Mouse (Mus musculus) heart, adult 2 months (tissue): Measurements from ENCODE around the gene Zmym1. TPM values are rescaled to one million over a fixed set of nuclear protein-coding genes. Genes with fewer than 3 reads are reported as not detected.
A peak's percentile ranks its signal among the peaks of the same experiment; 100 is the strongest.

ENCODE experiments used
- DNase-seq, 2 experiments: peaks; one replicate each; pipeline ENCODE4 v3.0.0; 2021
- H3K27ac ChIP-seq: fragments of 200-600 bp; 2 replicates; pipeline ENCODE4 v1.8.1; 2022
- H3K27me3 ChIP-seq: fragments of 200-500 bp; 2 replicates; pipeline ENCODE4 v1.6.1; 2012; ENCODE audit warnings: mild to moderate bottlenecking, low read length, inconsistent platforms, mixed read lengths; ENCODE audit not compliant: control insufficient read depth, insufficient read depth
- H3K36me3 ChIP-seq: fragments of 200-500 bp; 2 replicates; pipeline ENCODE4 v1.6.1; 2012; ENCODE audit warnings: low read length, inconsistent platforms; ENCODE audit not compliant: control insufficient read depth, insufficient read depth
- H3K4me1 ChIP-seq: fragments of 200-500 bp; 2 replicates; pipeline ENCODE4 v1.6.1; 2011; ENCODE audit warnings: low read length; ENCODE audit not compliant: control insufficient read depth, insufficient read depth
- H3K4me3 ChIP-seq: fragments of 200-600 bp; 2 replicates; pipeline ENCODE4 v1.8.1; 2022
- H3K79me2 ChIP-seq: fragments of 200-500 bp; replicated peaks from 2 replicates; pipeline ENCODE4 v1.6.1; 2012; ENCODE audit warnings: mild to moderate bottlenecking, inconsistent platforms, low read length, moderate library complexity, mixed read lengths; ENCODE audit not compliant: control insufficient read depth, insufficient read depth
- H3K9ac ChIP-seq: fragments of 200-500 bp; 2 replicates; pipeline ENCODE4 v1.6.1; 2012; ENCODE audit warnings: low read depth, mild to moderate bottlenecking, control low read depth, inconsistent platforms, low read length, mixed read lengths
- CTCF ChIP-seq: fragments of 200-600 bp; IDR thresholded peaks from 2 replicates; pipeline ENCODE4 v1.8.1; 2022; ENCODE audit warnings: antibody characterized with exemption, mild to moderate bottlenecking, moderate library complexity
- EP300 ChIP-seq: fragments of 200-500 bp; IDR thresholded peaks from 2 replicates; pipeline ENCODE4 v1.6.1; 2011; ENCODE audit warnings: low read depth, low read length, control low read depth; ENCODE audit not compliant: insufficient read depth
- POLR2A ChIP-seq: fragments of 200-500 bp; IDR thresholded peaks from 2 replicates; pipeline ENCODE4 v1.6.1; 2011; ENCODE audit warnings: mild to moderate bottlenecking, low read depth, low read length, control low read depth; ENCODE audit not compliant: insufficient read depth
- WGBS: fragments of 180-500 bp; shearing (Covaris S2); methylation state at CpG from one replicate; pipeline ENCODE4 v1.1.7; 2018; 5-methylcytosine and 5-hydroxymethylcytosine counted together
- intact Hi-C: fragments of 180-260 bp; cut with DNase I; formaldehyde crosslinking; loops from one replicate; pipeline ENCODE4 v1.15.1; 2025
- polyA plus RNA-seq: library from polyadenylated mRNA; depleted of rRNA; stranded (reverse); fragments of >200 nt; gene quantifications from 2 replicates; pipeline ENCODE4 v1.2.3, GENCODE M21; 2012
- total RNA-seq, 2 experiments: library from RNA; stranded (reverse); gene quantifications; 2 replicates each; pipeline ENCODE4 v1.2.3; 2021

The Zmym1 gene
- total and polyA plus RNA-seq, 3 experiments = 2.4 to 5.6 (median 4.1) TPM

DNA sequence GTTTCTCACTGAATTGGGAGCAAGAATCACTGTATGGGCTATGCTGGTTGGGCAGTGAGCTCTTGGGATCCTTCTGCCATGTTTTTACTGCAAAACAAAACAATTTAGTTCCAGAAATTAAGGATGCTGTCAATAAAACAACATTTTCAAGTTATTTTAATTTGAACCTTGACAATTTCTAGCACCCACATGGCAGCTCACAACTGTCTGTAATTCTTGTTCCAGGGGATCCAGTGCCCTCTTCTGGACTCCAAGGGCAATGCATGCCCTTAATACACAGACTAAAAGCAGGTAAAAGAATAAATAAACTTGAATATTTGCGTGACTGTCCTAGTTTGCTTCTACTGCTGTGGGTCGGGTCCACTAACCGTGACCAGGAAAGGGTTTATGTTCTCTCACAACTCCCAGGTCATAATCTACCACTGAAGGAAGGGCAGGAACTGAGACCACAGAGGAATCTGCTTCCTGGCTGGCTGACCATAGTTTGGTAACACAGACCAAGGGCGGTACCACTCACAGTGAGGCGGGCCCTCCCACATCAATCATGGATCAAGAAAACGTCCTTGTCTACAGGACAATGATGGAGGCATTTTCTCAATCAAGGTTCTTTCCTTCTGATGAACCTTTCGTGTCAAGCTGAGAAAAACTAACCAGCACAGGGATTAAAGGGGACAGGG, 6.3 kb downstream of the Zmym1 start:
- H3K4me3 ChIP-seq = no peak overlapping the region
- H3K79me2 ChIP-seq = no peaks in the 10 kb centered on the region
- WGBS = 86% methylated on average over 7 of the region's 7 CpGs
- no peaks in the 10 kb centered on the region for H3K4me1 ChIP-seq
- DNase-seq = no peak
- no peak for TF ChIP-seq EP300
- peak; percentile 61 for TF ChIP-seq CTCF
- no peak overlapping the region for H3K9ac ChIP-seq
- intact Hi-C loops = no loop called here
- no peaks in the 10 kb centered on the region for H3K36me3 ChIP-seq
- no peak overlapping the region for H3K27ac ChIP-seq
- H3K27me3 ChIP-seq = no peaks in the 10 kb centered on the region

DNA sequence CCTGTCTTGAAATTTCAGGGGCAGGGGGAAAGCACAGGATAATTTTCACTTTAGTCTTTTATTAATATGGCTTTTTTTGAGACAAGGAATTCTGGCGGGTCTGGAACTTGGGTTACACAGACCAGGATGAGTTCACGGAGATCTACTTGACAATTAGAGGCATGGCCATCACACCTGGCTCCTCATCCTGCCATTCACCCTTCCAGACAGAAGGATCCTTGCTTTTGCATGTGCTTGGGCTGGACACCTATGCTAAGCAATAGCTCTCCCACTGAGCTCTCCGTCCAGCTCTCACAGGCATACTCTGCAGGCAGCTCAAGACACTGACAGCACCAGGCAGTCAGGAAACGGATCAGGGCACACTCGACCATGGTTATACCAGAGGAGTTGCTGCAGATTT, 7.9 kb downstream of the Zmym1 start:
- Histone ChIP-seq H3K27me3 (no peaks in the 10 kb centered on the region), H3K9ac (no peak overlapping the region), H3K27ac (no peak overlapping the region), H3K4me3 (no peak overlapping the region), H3K79me2 (no peaks in the 10 kb centered on the region), H3K4me1 (no peaks in the 10 kb centered on the region), H3K36me3 (no peaks in the 10 kb centered on the region)
- no peak for TF ChIP-seq POLR2A
- DNase-seq = no peak
- 91% methylated on average over 5 of the region's 5 CpGs for WGBS
- intact Hi-C loops = no loop called here

GRCm38 (mm10) chr4:127051121-127051520, 9.8 kb downstream of the Zmym1 start:
- H3K36me3 ChIP-seq = no peaks in the 10 kb centered on the region
- intact Hi-C loops = no loop called here

DNA sequence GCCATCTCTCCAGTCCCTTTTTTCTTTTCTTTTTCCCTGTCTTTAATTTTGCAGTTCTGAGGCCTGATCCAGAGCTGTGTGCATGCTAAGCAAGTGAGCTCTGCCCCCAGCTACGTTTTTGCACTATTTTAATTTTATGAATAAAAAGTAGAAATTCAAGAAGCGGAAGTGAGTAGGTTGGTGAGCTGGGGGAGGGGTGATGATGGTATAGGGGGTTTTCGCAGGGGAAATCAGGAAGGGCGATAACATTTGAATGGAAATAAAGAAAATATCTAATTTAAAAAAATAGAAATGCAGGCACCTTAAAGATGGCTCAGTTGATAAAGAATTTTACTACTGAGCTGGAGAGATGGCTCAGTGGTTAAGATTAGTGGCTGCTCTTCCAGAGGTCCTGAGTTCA, 17.4 kb downstream of the Zmym1 start:
- TF ChIP-seq POLR2A (no peak), EP300 (no peak), CTCF (no peak)
- no peak overlapping the region for H3K27ac ChIP-seq
- H3K4me1 ChIP-seq = no peaks in the 10 kb centered on the region
- WGBS = 82% methylated on average over 4 of the region's 4 CpGs
- H3K4me3 ChIP-seq = no peak overlapping the region
- H3K79me2 ChIP-seq = no peaks in the 10 kb centered on the region
- no peaks in the 10 kb centered on the region for H3K27me3 ChIP-seq
- DNase-seq = no peak
- no peak overlapping the region for H3K9ac ChIP-seq
- peaks cover 4% of the 10 kb centered on the region for H3K36me3 ChIP-seq
- intact Hi-C loops = no loop called here

More at GRCm38 (mm10) chr4:127051121-127051520, 9.8 kb downstream of the Zmym1 start:
- no peak overlapping the region for H3K27ac ChIP-seq
- H3K79me2 ChIP-seq = no peaks in the 10 kb centered on the region
- 87% methylated on average over 8 of the region's 8 CpGs for WGBS
- H3K4me3 ChIP-seq = no peak overlapping the region
- no peaks in the 10 kb centered on the region for H3K4me1 ChIP-seq
- TF ChIP-seq EP300 (no peak), POLR2A (no peak), CTCF (no peak)
- no peak overlapping the region for H3K9ac ChIP-seq
- no peak for DNase-seq
- H3K27me3 ChIP-seq = no peaks in the 10 kb centered on the region

DNA sequence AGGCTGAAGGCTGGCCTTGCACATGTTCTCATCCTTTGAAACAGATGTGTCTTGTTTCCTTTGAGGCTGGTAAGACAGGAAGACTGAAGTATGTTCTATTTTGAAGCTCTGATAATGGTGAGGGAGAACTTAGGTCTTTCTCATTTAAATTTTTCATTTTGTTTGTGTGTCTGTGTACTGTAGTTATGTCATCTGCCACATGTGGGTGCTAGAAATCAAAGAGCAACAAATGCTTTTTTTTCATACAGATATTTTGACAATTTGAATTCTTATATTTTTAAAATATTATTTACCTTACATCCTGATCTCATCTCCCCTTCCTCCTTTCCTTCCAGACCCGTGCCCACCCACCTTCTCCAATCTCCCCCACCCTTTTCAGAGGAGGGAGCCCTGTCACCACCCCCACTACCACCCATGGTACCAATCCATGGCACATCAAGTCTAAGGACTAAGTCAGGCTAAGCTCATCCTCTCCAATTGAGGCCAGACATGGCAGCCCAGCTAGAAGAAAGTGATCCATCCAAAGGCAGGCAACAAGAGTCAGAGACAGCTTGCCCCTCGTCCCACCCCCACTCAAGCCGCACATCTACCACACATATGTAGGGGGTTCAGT, 21.0 kb downstream of the Zmym1 start:
- TF ChIP-seq CTCF (peak; percentile 36), POLR2A (no peak), EP300 (no peak)
- Histone ChIP-seq H3K27ac (no peak overlapping the region), H3K79me2 (no peaks in the 10 kb centered on the region), H3K4me1 (no peaks in the 10 kb centered on the region), H3K4me3 (no peak overlapping the region), H3K27me3 (no peaks in the 10 kb centered on the region), H3K36me3 (peaks cover 20% of the 10 kb centered on the region), H3K9ac (no peak overlapping the region)
- WGBS = 78% methylated on average over 3 of the region's 3 CpGs
- intact Hi-C loops = no loop called here
- no peak for DNase-seq

- no peaks in the 10 kb centered on the region for H3K79me2 ChIP-seq
- peaks cover 1% of the 10 kb centered on the region for H3K4me1 ChIP-seq
- intact Hi-C loops = no loop called here
- DNase-seq = no peak
- no peak overlapping the region for H3K4me3 ChIP-seq
- 90% methylated on average over 3 of the region's 3 CpGs for WGBS
- no peak overlapping the region for H3K9ac ChIP-seq
- H3K27ac ChIP-seq = no peak overlapping the region
- TF ChIP-seq CTCF = no peak
- 0 out of 2 replicates have a peak, but pooled peaks have one; percentile 9 for TF ChIP-seq POLR2A
- no peaks in the 10 kb centered on the region for H3K27me3 ChIP-seq
- H3K36me3 ChIP-seq = peaks cover 28% of the 10 kb centered on the region
These were observed 22.1 kb downstream of the Zmym1 start for GRCm38 (mm10) chr4:127038828-127039349.
